Mouse (Mus musculus) ZHBTc4 (cell line): Measurements from ENCODE around the gene Vwce.

ENCODE experiments used
- DNase-seq: peaks from one replicate; pipeline ENCODE4 v3.0.0-alpha.2; 2011; ENCODE audit warnings: low read depth, low spot score

Gene Vwce

GRCm38 (mm10) chr19:10691121-10691520 is 57.1 kb downstream of the Vwce start:
- no peak for DNase-seq

- no peak for DNase-seq
These were observed 57.6 kb downstream of the Vwce start for GRCm38 (mm10) chr19:10691660-10692059.

- DNase-seq = no peak
These were observed 58.3 kb downstream of the Vwce start for GRCm38 (mm10) chr19:10692361-10692760.

- DNase-seq = no peak
These were observed 60.1 kb downstream of the Vwce start for GRCm38 (mm10) chr19:10693926-10694682.

- DNase-seq = no peak
These were observed 61.8 kb downstream of the Vwce start for GRCm38 (mm10) chr19:10695801-10696200.

GRCm38 (mm10) chr19:10698131-10698991 is 64.3 kb downstream of the Vwce start:
- peak; percentile 50 for DNase-seq

- no peak for DNase-seq
These were observed 65.8 kb downstream of the Vwce start for GRCm38 (mm10) chr19:10699851-10700250.

- no peak for DNase-seq
These were observed 67.2 kb downstream of the Vwce start for GRCm38 (mm10) chr19:10701013-10701726.

GRCm38 (mm10) chr19:10702125-10702524 is 68.1 kb downstream of the Vwce start:
- no peak for DNase-seq

- DNase-seq = no peak
These were observed 69.5 kb downstream of the Vwce start for GRCm38 (mm10) chr19:10703470-10703869.

GRCm38 (mm10) chr19:10707087-10707875 is 73.3 kb downstream of the Vwce start:
- DNase-seq = no peak

GRCm38 (mm10) chr19:10707881-10708280 is 73.9 kb downstream of the Vwce start:
- DNase-seq = no peak

- no peak for DNase-seq
These were observed 74.9 kb downstream of the Vwce start for GRCm38 (mm10) chr19:10708900-10709299.

- DNase-seq = peak; percentile 88
These were observed 75.5 kb downstream of the Vwce start for GRCm38 (mm10) chr19:10709360-10710087.

- peak; percentile 62 for DNase-seq
These were observed 76.1 kb downstream of the Vwce start for GRCm38 (mm10) chr19:10710088-10710511.

GRCm38 (mm10) chr19:10710751-10711150 is 76.7 kb downstream of the Vwce start:
- no peak for DNase-seq

- no peak for DNase-seq
These were observed 78.2 kb downstream of the Vwce start for GRCm38 (mm10) chr19:10712194-10712593.

GRCm38 (mm10) chr19:10712646-10713045 is 78.6 kb downstream of the Vwce start:
- DNase-seq = no peak

GRCm38 (mm10) chr19:10713551-10713950 is 79.5 kb downstream of the Vwce start:
- no peak for DNase-seq

- no peak for DNase-seq
These were observed 80.2 kb downstream of the Vwce start for GRCm38 (mm10) chr19:10714168-10714567.
